Mouse (Mus musculus) cerebellum, adult 8-10 months (tissue): ENCODE results near the gene Natd1.
"Not testable (repeated sequence)": the region's sequence is repeated elsewhere in the genome, so short reads cannot be mapped to it uniquely, and the experiment has no call there.

Experiments used
- DNase-seq: peaks from one replicate; pipeline ENCODE4 v3.0.0; 2022

The Natd1 gene

DNA sequence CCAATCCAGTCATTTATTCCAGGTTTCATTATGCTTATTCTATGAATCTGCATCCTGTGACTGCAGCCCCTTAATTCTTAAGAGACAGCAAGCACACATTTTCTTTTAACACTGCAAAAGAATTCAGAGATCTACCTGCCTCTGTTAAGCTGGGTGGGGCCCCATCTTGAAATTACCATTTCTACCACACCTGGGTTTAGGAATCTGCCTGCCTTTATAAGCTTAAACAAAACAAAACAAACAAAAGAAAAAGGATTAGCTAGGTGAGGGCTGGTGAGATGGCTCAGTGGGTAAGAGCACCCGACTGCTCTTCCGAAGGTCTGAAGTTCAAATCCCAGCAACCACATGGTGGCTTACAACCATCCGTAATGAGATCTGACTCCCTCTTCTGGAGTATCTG, 27.6 kb downstream of the Natd1 start:
- DNase-seq, result not testable (repeated sequence)

DNA sequence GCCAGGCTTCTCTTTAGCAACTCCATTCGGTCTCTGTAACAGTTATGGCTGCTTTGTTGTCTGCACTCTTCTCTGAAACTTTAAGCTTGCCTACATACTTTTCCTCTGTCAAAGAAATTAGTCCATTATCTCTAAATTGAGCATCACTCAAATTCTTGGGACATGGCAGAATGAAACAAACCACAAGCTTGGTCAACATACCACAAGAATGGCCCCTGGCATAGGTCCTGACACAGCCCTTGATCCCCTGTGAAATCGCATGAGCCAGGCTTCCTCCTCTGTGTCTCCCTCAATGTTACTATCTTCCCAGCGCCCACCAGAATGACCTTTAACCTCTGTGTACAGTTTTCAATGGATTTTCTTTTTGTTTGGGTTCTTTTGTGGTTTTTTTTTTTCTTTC, 32.2 kb downstream of the Natd1 start:
- DNase-seq, result no peak

DNA sequence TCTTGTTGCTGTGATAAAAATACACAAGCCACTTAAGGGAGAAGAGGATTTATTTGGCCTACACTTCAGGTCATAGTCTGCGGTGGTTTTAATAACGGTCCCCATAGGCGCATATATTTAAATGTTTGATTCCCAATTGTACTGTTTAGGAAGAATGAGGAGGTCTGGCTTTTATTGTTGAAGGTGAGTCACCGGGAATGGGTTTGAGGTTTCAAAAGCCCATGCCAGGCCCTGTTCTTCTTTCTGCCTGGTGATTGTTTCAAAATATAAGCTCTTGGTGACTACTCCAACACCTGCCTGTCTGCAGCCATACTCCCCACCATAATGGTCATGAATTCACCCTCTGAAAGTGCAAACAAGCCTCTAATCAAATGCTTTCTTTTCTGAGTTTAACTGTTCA, 34.0 kb downstream of the Natd1 start:
- no peak for DNase-seq

DNA sequence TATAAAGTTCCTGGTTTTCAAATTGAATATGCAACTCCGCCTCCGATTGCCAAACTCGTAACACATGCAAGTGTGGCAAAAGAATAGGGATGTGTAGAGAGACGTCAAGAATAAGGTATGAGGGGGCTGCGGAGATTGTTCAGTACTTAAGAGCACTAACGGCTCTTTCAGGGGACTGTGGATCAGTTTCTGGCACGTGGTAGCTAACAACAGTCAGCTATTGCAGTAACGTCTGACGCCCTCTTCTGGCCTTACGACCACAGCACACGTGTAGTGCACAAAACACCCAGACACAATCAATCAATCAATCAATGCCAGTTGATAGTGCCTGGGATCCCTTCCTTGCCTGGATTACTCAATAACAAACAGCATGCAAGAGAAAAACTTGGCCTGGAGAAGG, 35.1 kb downstream of the Natd1 start:
- peak; percentile 50 for DNase-seq

DNA sequence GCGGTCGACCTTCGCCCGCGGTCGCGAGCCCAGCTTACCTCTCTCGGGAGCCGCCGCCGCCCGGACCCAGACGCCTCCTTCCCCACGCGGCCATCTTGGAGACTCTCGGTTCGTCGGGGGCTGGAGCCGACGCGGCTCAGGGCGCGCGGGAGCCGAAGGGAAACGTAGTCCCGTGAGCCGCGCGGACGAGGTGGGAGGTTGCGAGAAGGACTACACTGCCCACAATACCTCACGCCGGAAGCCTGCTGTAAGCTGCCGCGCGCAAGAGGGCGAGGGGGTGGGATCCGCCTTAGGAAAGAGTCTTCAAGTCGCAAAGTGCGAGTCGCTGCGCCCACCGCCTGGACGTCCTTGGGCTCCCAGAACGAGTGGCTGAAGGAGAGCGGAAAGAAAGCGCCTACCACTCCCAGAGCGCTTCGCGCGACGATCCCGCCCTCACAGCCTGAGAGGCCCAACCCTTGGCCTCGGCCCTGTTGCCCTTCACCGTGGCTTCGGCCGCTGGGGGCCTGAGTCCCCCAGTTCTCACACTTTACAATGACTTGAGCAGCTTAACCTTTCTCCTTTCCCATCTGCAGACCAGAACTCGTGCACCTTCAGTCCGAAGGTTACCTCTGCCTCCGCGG, 35.8 kb downstream of the Natd1 start, which contains the start of gene Tmem11:
Tmem11 (minus strand) TSS at position 598 of the 620 bp plus-strand sequence.
- peak; percentile 89 for DNase-seq

DNA sequence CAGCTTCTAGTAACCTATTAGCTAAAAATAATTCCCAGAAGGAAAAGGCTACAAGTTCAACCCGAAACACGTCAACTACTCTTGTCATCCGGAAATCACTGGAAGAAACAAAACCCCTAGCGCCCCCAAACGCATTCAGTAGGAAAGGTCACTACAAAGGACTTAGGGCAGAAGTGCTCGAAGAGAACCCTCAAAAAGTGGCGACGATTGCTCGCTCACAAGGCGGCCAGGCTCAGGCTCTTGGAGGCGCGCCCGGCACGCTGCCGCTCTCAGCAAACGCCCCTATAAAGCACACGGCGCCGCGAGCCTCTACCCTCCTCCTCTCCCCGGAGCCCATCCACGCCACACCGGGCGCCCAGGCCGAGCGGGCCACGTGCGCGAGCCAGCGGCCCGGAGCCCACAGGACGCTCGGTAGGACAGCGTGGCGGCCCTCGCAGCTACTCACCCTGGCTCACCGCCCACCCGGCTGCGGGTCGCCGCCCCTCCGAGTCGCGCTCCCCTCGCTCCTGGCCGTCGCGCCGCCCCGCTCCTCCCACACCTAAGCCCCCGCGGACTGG, 36.4 kb downstream of the Natd1 start:
- DNase-seq, result peak; percentile 46

DNA sequence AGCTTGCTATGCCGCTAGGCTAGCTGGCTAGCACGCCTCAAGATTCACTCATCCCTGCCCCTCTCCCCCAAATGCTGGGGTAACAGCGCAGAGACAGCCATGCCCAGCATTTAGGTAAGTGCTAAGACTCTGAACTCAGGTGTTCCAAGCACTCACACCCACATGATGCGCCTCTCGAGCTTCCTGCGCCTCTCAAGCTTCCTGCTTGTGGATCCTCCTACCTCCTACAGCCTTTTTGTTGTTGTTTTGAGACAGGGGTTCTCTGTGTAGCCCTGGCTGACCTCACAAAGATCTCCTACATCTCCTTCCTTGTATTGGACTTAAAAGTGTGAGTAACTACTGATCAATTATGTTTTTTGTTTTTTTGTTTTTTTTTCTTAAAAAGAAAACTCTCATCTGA, 41.4 kb downstream of the Natd1 start:
- DNase-seq, result no peak

DNA sequence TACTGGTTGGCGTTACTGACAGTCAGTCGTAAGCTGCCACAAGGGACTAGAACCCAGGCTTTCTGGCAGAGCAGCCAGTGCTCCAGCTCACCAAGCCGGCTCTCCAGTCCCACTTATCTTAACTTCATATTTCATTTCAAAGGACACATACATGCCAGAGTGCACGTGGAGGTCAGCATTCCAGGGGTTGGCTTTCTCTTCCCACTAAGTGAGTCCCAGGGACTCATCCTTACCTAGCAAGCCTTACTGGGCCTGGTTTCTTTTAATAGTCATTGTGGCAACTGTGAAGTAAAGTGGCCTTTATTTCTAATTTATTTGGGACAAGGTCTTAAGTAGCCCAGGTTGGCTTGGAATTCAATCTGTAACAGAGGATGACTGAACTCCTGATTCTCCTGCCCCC, 43.1 kb downstream of the Natd1 start:
- no peak for DNase-seq

DNA sequence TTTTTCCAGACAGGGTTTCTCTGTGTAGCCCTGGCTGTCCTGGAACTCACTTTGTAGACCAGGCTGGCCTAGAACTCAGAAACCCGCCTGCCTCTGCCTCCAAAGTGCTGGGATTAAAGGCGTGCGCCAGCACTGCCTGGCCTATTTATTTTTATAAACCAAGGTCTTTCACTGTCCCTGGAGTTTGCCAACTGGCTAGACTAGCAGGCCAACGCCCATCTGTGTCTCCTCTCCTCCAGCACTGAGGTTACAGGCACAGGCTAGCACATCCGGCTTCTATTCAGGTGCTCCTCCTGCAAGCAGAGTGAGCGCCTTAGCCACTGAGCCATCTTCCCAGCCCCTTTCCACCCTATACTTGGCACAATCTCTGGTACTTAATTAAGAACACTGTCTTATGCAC, 45.1 kb downstream of the Natd1 start:
- DNase-seq, result not testable (repeated sequence)

DNA sequence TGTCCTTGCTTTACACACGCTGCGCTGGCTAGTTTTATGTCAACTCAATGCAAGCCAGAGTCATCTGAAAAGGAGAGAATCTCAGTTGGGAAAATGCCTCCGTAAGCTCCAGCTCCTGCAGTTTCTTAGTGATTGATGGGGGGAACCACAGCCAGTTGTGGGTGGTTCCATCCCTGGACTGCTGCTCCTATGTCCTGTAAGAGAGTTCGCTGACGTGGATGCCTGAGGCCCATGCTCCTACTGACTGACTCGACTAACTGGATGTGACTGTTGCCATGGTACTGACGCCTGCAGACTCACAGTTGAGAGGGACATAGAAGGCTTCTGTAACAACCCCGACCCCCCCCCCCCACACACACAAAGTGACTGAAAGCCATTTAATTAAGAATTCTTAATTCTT, 46.6 kb downstream of the Natd1 start:
- no peak for DNase-seq

DNA sequence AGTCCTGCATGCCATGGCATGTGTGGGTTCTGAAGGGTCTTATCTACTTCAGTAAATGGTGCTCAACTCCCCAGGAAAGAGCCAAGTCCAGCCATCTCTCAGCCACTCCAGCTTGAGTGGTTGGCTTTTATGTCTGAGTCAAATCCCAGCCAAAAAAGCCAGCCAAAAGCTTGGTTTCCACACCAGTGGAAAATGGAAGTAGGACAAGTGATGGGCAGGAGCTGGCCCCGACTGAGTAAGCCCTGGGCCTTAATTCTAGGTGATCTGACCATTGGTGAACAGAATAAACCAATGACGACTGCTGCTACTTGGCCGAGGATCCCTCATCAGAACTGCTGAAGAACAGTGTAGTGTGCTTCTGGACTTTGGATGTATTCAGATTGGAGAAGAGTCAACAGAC, 47.1 kb downstream of the Natd1 start:
- DNase-seq, result no peak

DNA sequence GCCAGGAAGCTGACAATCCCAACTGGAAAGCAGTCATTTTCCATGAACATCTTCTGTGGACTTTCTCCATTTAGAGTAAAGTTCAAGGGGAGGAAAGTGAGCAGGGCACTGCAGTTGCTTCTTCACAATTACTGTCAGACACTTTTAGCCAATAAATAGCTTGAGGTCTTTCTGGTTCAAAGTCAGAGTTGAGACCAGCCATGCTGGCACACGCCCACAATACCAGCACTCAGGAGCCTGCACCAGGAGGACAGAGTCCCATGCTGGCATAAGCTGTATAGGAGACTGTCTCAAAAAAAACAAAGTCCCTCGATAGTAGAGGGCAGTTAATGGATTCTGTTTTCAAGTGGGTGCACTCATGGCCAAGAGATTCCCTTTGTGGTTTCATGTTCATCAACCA, 48.5 kb downstream of the Natd1 start:
- DNase-seq, result no peak

DNA sequence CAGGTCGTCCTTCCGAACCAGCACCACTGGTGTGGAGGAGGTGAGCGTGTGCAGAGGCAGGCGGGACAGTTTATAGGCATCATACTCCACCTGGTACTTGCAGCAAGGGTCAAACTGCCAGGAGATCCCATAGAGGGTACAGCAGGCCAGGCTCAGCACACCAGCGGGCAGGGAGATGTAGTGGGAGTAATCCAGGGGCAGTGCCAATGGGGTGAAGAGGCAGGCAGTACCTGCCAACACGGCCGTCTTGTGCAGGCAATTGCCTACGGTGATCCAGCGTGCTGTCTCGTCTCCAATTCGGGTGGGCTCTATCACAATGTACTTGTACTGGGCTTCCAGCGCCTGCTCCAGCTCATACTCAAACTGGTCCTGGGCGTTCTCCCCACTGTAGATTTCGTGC, 49.6 kb downstream of the Natd1 start:
- no peak for DNase-seq

DNA sequence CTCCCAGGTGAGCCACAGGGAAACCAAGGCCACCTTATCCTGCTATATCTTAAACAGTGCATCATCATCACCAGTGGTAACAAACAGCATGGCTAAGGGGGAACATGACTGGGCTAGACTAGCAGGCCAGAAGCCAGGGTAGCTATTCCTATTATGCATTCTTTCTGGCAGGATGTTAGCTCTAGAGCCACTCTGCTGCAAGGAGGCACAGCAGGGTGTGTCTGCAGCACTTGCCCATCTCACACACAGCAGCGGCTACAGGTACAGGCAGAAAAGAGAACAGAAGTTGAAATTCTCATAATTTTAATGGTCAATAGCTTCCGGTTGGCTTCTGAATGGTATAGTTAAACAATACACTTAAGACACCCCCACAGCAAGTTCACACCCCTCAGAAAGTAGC, 50.4 kb downstream of the Natd1 start:
- DNase-seq, result no peak

DNA sequence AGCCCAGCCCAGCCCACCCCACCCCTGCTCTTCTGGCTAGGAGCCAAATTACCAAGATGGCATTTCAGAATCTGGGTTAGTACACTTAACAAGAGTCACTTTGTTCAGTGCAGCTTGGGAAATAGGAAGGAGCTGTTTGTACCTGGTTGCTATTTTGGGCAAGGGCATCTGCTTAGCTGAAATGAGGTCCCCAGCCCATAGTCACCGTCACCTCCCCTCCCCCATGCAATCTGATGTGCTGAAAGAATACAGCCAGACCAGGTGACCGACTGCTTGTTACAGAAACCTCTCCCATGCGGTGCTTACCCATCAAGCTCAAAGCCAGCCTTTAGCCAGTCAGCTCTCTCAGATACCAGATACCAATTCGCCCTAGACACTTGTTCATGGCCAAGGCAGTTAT, 51.4 kb downstream of the Natd1 start:
- DNase-seq, result peak; percentile 28

DNA sequence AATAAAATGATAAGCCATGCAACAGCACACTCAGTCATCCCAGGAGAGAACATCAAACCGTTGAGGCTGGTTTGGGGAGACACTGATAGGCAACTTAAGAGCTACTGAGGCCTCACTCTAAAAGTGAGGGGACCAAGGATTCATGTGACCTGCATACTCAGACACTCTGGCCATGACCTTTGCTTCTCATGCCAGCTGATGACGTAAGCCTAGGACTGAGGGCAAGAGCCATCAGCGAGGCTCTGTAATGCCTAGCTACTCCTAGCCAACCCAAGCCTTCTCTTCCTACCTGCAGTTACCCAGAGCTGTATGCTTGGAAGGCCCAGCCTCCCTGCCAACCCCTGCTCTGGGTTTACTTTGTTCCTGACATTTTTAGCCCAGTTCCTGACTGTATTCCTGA, 52.6 kb downstream of the Natd1 start:
- DNase-seq, result no peak

DNA sequence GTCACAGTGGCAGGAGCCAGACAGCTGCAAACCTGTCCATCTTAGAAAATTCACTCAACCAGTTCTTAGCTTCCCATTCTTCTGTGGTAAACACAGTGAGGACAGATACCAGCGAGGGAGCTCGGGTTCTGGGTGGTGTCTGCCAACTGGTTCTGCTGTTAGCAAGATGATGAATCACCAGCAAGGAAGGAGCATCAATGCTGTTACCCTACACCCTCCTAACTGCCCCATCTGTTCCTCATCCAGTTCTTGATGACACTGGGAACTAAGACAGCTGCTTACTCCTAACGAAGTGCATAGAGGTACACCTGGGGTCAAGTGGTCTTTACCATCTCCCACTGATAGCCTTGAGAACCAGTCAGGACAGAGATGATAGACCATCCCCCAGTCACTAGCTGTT, 58.0 kb downstream of the Natd1 start:
- no peak for DNase-seq
